In the genomic region with DNA sequence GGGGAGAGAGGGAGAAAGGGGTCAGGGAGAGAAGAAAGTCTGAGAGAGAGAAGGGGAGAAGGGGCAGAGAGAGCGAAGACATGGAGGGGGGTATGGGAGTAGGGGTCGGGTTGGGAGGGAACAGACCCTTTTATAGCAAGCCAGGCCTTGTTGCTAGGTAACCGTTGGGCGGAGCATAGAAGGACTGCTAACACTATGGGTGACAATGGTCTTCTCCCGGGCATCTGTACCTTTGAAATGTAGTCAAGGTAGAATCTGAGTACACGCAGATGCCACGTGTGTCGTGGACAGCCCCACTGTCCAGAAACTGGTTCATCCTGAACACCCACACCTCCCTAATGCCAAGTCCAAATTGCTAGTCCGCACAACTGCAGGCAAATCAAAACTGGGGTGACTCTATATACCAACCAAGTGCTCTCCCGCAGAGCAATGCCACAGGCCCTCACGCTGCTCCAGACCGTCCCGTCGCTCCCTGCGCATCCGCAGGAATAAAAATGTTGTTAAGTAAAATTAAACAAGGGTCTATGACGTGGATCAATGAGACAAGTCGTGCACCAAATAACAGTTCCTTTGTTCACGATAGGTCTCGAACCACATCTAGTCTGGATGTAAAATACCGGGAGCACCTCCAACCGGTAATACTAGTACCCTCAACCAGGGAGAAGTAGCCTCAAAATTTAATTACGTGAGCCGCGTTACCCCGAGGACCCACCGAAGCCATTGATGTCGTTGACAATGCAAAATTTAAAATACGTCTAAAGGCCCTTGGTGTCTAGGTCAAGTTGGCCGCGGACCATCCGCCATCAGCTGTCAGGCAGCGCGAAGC, we compare ENCODE assay signal across 8 mouse cellular contexts. TPM values are rescaled to one million over a fixed set of nuclear protein-coding genes. Genes with fewer than 3 reads are reported as not detected.
DNase-seq lines count a peak whose midpoint lies in the region; ATAC-seq lines count a peak whose summit lies in the region.

No protein-coding gene starts in this region.

- H3K36me3 ChIP-seq in forebrain, embryonic 13.5 days (ENCODE audit: poor library complexity, severe bottlenecking), result peaks cover 20% of the 10 kb centered on the region
- peaks cover 22% of the 10 kb centered on the region for H3K36me3 ChIP-seq in limb, embryonic 10.5 days
- 0 out of 2 replicates have a peak, but pooled peaks cover 2% of the 10 kb centered on the region for H3K36me3 ChIP-seq in midbrain, embryonic 11.5 days (ENCODE audit: control insufficient read depth, insufficient read depth, low read length)

- no peaks in the 10 kb centered on the region for H3K27me3 ChIP-seq in forebrain, embryonic 13.5 days
- H3K27me3 ChIP-seq in limb, embryonic 10.5 days (ENCODE audit: low read depth, poor library complexity, severe bottlenecking), result no peaks in the 10 kb centered on the region
- H3K27me3 ChIP-seq in midbrain, embryonic 11.5 days (ENCODE audit: control insufficient read depth, insufficient read depth, low read length), result no peaks in the 10 kb centered on the region

- intact Hi-C loops in left cerebral cortex, postnatal 25 days (cut with DNase I), result no loop called here

- H3K9me3 ChIP-seq in forebrain, embryonic 13.5 days (replicated peaks), result no peaks in the 10 kb centered on the region
- no peaks in the 10 kb centered on the region for H3K9me3 ChIP-seq in limb, embryonic 10.5 days (replicated peaks)
- no peaks in the 10 kb centered on the region for H3K9me3 ChIP-seq in midbrain, embryonic 11.5 days (ENCODE audit: control insufficient read depth, low read length)

- 8% methylated on average over 34 of the region's 34 CpGs for WGBS in forebrain, embryonic 13.5 days
- 10% methylated on average over 34 of the region's 34 CpGs for WGBS in limb, embryonic 10.5 days
- WGBS in midbrain, embryonic 11.5 days, result 9% methylated on average over 34 of the region's 34 CpGs

- peak overlapping the region; percentile 72 for H3K4me3 ChIP-seq in forebrain, embryonic 13.5 days
- peak overlapping the region; percentile 97 for H3K4me3 ChIP-seq in limb, embryonic 10.5 days
- peak overlapping the region; percentile 85 for H3K4me3 ChIP-seq in midbrain, embryonic 11.5 days (ENCODE audit: low read depth, low read length)

- peak overlapping the region; percentile 88 for H3K27ac ChIP-seq in forebrain, embryonic 13.5 days
- H3K27ac ChIP-seq in limb, embryonic 10.5 days, result peak overlapping the region; percentile 98
- peak overlapping the region; percentile 88 for H3K27ac ChIP-seq in midbrain, embryonic 11.5 days (ENCODE audit: low read depth, low read length)

- peak overlapping the region; percentile 82 for H3K4me2 ChIP-seq in forebrain, embryonic 13.5 days
- peak overlapping the region; percentile 57 for H3K4me2 ChIP-seq in midbrain, embryonic 11.5 days

- H3K4me1 ChIP-seq in forebrain, embryonic 13.5 days, result peaks cover 18% of the 10 kb centered on the region
- H3K4me1 ChIP-seq in limb, embryonic 10.5 days, result peaks cover 19% of the 10 kb centered on the region
- H3K4me1 ChIP-seq in midbrain, embryonic 11.5 days (ENCODE audit: control insufficient read depth, insufficient read depth, low read length), result peaks cover 10% of the 10 kb centered on the region

- peak; percentile 20 to 31 for DNase-seq in left cerebral cortex, postnatal 25 days (ENCODE audit: low spot score in 2 of 2)
- DNase-seq in left cerebral cortex, adult 8-10 months (ENCODE audit: low spot score in 2 of 2), result no peak
- DNase-seq in ZHBTc4 (ENCODE audit: low read depth, low spot score), result peak; percentile 46
- peak; percentile 36 for DNase-seq in limb, embryonic 10.5 days (ENCODE audit: low spot score)
- peak; percentile 90 for DNase-seq in midbrain, embryonic 11.5 days (ENCODE audit: low spot score, missing footprints)
- DNase-seq in adrenal gland, postnatal 10 days, result no peak
- no peak for DNase-seq in spleen, adult 18-20 months

- peak overlapping the region; percentile 85 for H3K9ac ChIP-seq in forebrain, embryonic 13.5 days
- H3K9ac ChIP-seq in midbrain, embryonic 11.5 days (ENCODE audit: low read length), result peak overlapping the region; percentile 88

- peak; percentile 55 for ATAC-seq in forebrain, embryonic 13.5 days
- ATAC-seq in midbrain, embryonic 11.5 days (ENCODE audit: low FRiP score), result peak; percentile 59

RNA-seq across cellular contexts. Expression of a gene that starts 0.6 kb away (rescaled TPM):
- 10 to 100 TPM; 33.4 to 34.0 TPM for total RNA-seq in left cerebral cortex, postnatal 25 days (2021)
- total RNA-seq in left cerebral cortex, adult 8-10 months (2022), result 10 to 100 TPM; 25.2 to 33.7 (median 32.5) TPM
- polyA plus RNA-seq in forebrain, embryonic 13.5 days (2015; fragmentation: Nextera tagmentation; extraction: Ambion mirVana), result 55.9 and 60.4 TPM in 2 replicates
- 57.2 and 65.0 TPM in 2 replicates for polyA plus RNA-seq in limb, embryonic 10.5 days (2016; fragmentation: Nextera tagmentation; extraction: Ambion mirVana)
- polyA plus RNA-seq in midbrain, embryonic 11.5 days (2014; fragmentation: Nextera tagmentation; extraction: Ambion mirVana), result 38.4 and 39.9 TPM in 2 replicates
- total RNA-seq in adrenal gland, postnatal 10 days (2021), result 10 to 100 TPM; 66.9 to 70.8 TPM

RNA-seq across cellular contexts. Expression of a gene that starts 38.1 kb away (rescaled TPM):
- 10 to 100 TPM; 13.2 to 15.8 TPM for total RNA-seq in left cerebral cortex, postnatal 25 days (2021)
- total RNA-seq in left cerebral cortex, adult 8-10 months (2022), result 10 to 100 TPM; 16.0 to 20.3 (median 17.6) TPM
- polyA plus RNA-seq in forebrain, embryonic 13.5 days (2015; fragmentation: Nextera tagmentation; extraction: Ambion mirVana), result 61.1 and 64.7 TPM in 2 replicates
- polyA plus RNA-seq in limb, embryonic 10.5 days (2016; fragmentation: Nextera tagmentation; extraction: Ambion mirVana), result 6.1 and 7.4 TPM in 2 replicates
- polyA plus RNA-seq in midbrain, embryonic 11.5 days (2014; fragmentation: Nextera tagmentation; extraction: Ambion mirVana), result 34.4 and 37.2 TPM in 2 replicates
- under 1 TPM; 0.60 to 0.73 TPM for total RNA-seq in adrenal gland, postnatal 10 days (2021)

RNA-seq across cellular contexts. Expression of a gene that starts 41.5 kb away (rescaled TPM):
- total RNA-seq in left cerebral cortex, postnatal 25 days (2021), result 10 to 100 TPM; 26.8 to 27.1 TPM
- total RNA-seq in left cerebral cortex, adult 8-10 months (2022), result 10 to 100 TPM; 20.3 to 31.0 (median 26.1) TPM
- polyA plus RNA-seq in forebrain, embryonic 13.5 days (2015; fragmentation: Nextera tagmentation; extraction: Ambion mirVana), result 36.4 and 42.1 TPM in 2 replicates
- 41.1 TPM in 2 replicates for polyA plus RNA-seq in limb, embryonic 10.5 days (2016; fragmentation: Nextera tagmentation; extraction: Ambion mirVana)
- polyA plus RNA-seq in midbrain, embryonic 11.5 days (2014; fragmentation: Nextera tagmentation; extraction: Ambion mirVana), result 38.5 and 43.1 TPM in 2 replicates
- 10 to 100 TPM; 11.0 to 12.9 TPM for total RNA-seq in adrenal gland, postnatal 10 days (2021)

RNA-seq across cellular contexts. Expression of a gene that starts 53.8 kb away (rescaled TPM):
- total RNA-seq in left cerebral cortex, postnatal 25 days (2021), result 10 to 100 TPM; 67.6 to 68.8 TPM
- 10 to 100 TPM; 54.1 to 61.0 (median 57.0) TPM for total RNA-seq in left cerebral cortex, adult 8-10 months (2022)
- 38.9 and 41.2 TPM in 2 replicates for polyA plus RNA-seq in forebrain, embryonic 13.5 days (2015; fragmentation: Nextera tagmentation; extraction: Ambion mirVana)
- 43.6 and 44.1 TPM in 2 replicates for polyA plus RNA-seq in limb, embryonic 10.5 days (2016; fragmentation: Nextera tagmentation; extraction: Ambion mirVana)
- 35.3 and 35.5 TPM in 2 replicates for polyA plus RNA-seq in midbrain, embryonic 11.5 days (2014; fragmentation: Nextera tagmentation; extraction: Ambion mirVana)
- 10 to 100 TPM; 33.2 to 40.3 TPM for total RNA-seq in adrenal gland, postnatal 10 days (2021)

Comparison
In these comparisons a context has a peak if more than half of its experiments do, and no peak if none do; other contexts are left out.
1. DNase-seq: peak in left cerebral cortex, postnatal 25 days (2 of 2), ZHBTc4 (single experiment), limb, embryonic 10.5 days (single experiment) and midbrain, embryonic 11.5 days (single experiment); none in left cerebral cortex, adult 8-10 months (0 of 2), adrenal gland, postnatal 10 days (single experiment) and spleen, adult 18-20 months (0 of 2).
2. RNA of a gene that starts 38.1 kb away (total RNA-seq): 16.0 to 20.3 TPM in left cerebral cortex, adult 8-10 months and 13.2 to 15.8 TPM in left cerebral cortex, postnatal 25 days; 0.60 to 0.73 TPM in adrenal gland, postnatal 10 days; every median in the first group is over 4 times any median in the second.
3. Peak in every context shown above with its lines, with median percentiles within 50 percentile points of each other: H3K27ac ChIP-seq and H3K4me3 ChIP-seq.